Mouse (Mus musculus): ENCODE data around the gene Calr3.

DNA sequence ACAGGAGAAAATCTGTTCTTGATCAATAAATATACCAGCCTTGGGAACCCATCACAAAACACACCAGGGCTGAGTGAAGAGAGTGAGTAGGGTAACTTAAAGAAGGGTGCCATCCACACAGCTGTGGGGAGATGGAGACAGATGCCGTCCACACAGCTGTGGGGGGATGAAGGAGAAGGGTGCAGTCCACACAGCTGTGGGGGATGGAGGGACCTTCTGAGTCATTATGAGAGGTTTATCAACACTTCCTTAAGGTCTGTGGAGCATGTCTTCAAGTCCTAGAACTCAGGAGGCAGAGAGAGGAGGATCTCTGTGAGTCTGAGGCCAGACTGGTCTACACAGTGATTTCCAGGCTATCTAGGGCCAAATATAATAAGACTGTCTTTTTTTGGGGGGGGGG is 42.3 kb downstream of the Calr3 start:
- TF ChIP-seq CTCF (IDR thresholded peaks at IDR 0.05; ENCODE audit: extremely low read depth, insufficient read length, insufficient replicate concordance, low read depth, low read length): no peak
- no peak for TF ChIP-seq POLR2A (IDR thresholded peaks at IDR 0.05; ENCODE audit: low read depth, low read length)
